Mouse (Mus musculus) lung, adult 2 months (tissue): Measurements from ENCODE around the gene Taf1a.

ENCODE experiments used
- CTCF ChIP-seq: fragments of 200-500 bp; IDR thresholded peaks from 2 replicates; pipeline ENCODE4 v1.5.1; 2011; ENCODE audit warnings: mild to moderate bottlenecking, low read length, control low read depth; ENCODE audit not compliant: insufficient read depth
- POLR2A ChIP-seq: fragments of 200-500 bp; IDR thresholded peaks from 2 replicates; pipeline ENCODE4 v1.6.1; 2011; ENCODE audit warnings: low read depth, mild to moderate bottlenecking, control low read depth, low read length, borderline replicate concordance; ENCODE audit errors: extremely low read depth

- TF ChIP-seq CTCF: no peak
- TF ChIP-seq POLR2A: no peak
Measured at GRCm38 (mm10) chr1:183366361-183366760, 22.4 kb upstream of the Taf1a start.
